Mouse (Mus musculus) olfactory bulb, adult 2 months (tissue): Measurements from ENCODE around the gene Slk.

Experiments used
- CTCF ChIP-seq: fragments of 200-500 bp; IDR thresholded peaks from 2 replicates; pipeline ENCODE4 v1.5.1; 2012; ENCODE audit warnings: low read depth, mild to moderate bottlenecking, low read length, moderate library complexity; ENCODE audit not compliant: insufficient read depth
- POLR2A ChIP-seq: fragments of 200-500 bp; IDR thresholded peaks from 2 replicates; pipeline ENCODE4 v1.6.1; 2012; ENCODE audit warnings: mild to moderate bottlenecking, low read depth, low read length, moderate library complexity; ENCODE audit not compliant: insufficient read depth

- no peak for TF ChIP-seq POLR2A
- TF ChIP-seq CTCF = no peak
These were observed 45.6 kb downstream of the Slk start for GRCm38 (mm10) chr19:47624940-47625711.
